Mouse (Mus musculus): ENCODE measurements around the gene Tm4sf5.

GRCm38 (mm10) chr11:70474872-70475534, 30.0 kb upstream of the Tm4sf5 start:
- no peak for TF ChIP-seq CTCF (IDR thresholded peaks at IDR 0.05; ENCODE audit: extremely low read depth, insufficient read depth, low read length)
- TF ChIP-seq POLR2A (IDR thresholded peaks at IDR 0.05; ENCODE audit: extremely low read depth, insufficient read depth, low read length): no peak

Measured in cortical plate, adult 2 months (tissue).